Comparison of ENCODE assay signal across 13 mouse cellular contexts in genomic region chr8:92071305-92072253, GRCm38 (mm10).
DNase-seq lines count a peak whose midpoint lies in the region; ATAC-seq and TF ChIP-seq lines count a peak whose summit lies in the region.
"Had no signal": no experiment of that assay in that cellular context is flagged by ENCODE, and none has a peak within 500 bp of the region (broad histone marks: within the 10 kb centered on the region; RNA-seq: fewer than 3 reads in every experiment).

No protein-coding gene starts in this region.

- TF ChIP-seq CTCF in forebrain, postnatal 0 days (IDR thresholded peaks at IDR 0.05; ENCODE audit: low read depth), result no peak
- TF ChIP-seq CTCF in gastrocnemius, adult 2 months (IDR thresholded peaks at IDR 0.05), result no peak
- TF ChIP-seq CTCF in left cerebral cortex, adult 2 months (IDR thresholded peaks at IDR 0.05), result no peak

- H3K4me2 ChIP-seq in forebrain, postnatal 0 days (ENCODE audit: low read depth), result no peak overlapping the region
- no peak overlapping the region for H3K4me2 ChIP-seq in midbrain, embryonic 15.5 days
- H3K4me2 ChIP-seq: heart, embryonic 15.5 days; intestine, embryonic 15.5 days; stomach, embryonic 15.5 days had no signal

- peaks cover 3 to 11% of the 10 kb centered on the region in 2 experiments; a peak in 2 of 4 replicates for H3K4me1 ChIP-seq in ES-E14 (ENCODE audit: control insufficient read depth in 2 of 2, insufficient read depth in 2 of 2, low read length in 2 of 2, poor library complexity in 1 of 2)
- 0 out of 2 replicates have a peak, but pooled peaks cover 4% of the 10 kb centered on the region for H3K4me1 ChIP-seq in forebrain, postnatal 0 days (ENCODE audit: insufficient read depth)
- H3K4me1 ChIP-seq in midbrain, embryonic 15.5 days, result peaks cover 23% of the 10 kb centered on the region
- H3K4me1 ChIP-seq: heart, embryonic 15.5 days; intestine, embryonic 15.5 days; stomach, embryonic 15.5 days had no signal

- DNase-seq in ES-E14 (ENCODE audit: low read depth, low spot score), result no peak
- peak; percentile 27 for DNase-seq in embryo, embryonic 10 days (ENCODE audit: low spot score)
- DNase-seq in forebrain, postnatal 0 days, result peak; percentile 38
- no peak for DNase-seq in gastrocnemius, adult 2 months
- no peak for DNase-seq in frontal cortex, postnatal 14 days (ENCODE audit: low spot score in 2 of 2)
- DNase-seq in left cerebral cortex, adult 2 months (ENCODE audit: extremely low spot score in 1 of 2, low spot score in 2 of 2), result no peak
- DNase-seq: cerebellum, adult 9-11 months; lung, postnatal 4 days had no signal

- H3K9me3 ChIP-seq in ES-E14 (ENCODE audit: control insufficient read depth, insufficient read depth, low read depth, low read length), result no peaks in the 10 kb centered on the region
- H3K9me3 ChIP-seq in forebrain, postnatal 0 days (ENCODE audit: low read length), result no peaks in the 10 kb centered on the region
- no peaks in the 10 kb centered on the region for H3K9me3 ChIP-seq in midbrain, embryonic 15.5 days
- H3K9me3 ChIP-seq: heart, embryonic 15.5 days; intestine, embryonic 15.5 days; limb, embryonic 10.5 days; stomach, embryonic 15.5 days had no signal

- H3K27me3 ChIP-seq in forebrain, postnatal 0 days (ENCODE audit: insufficient read depth, low read length), result peaks cover 72% of the 10 kb centered on the region
- peaks cover 12% of the 10 kb centered on the region for H3K27me3 ChIP-seq in midbrain, embryonic 15.5 days (replicated peaks)
- H3K27me3 ChIP-seq: intestine, embryonic 15.5 days had no signal

- no peak overlapping the region for H3K9ac ChIP-seq in ES-E14 (ENCODE audit: insufficient read depth, low read depth, low read length, poor library complexity, severe bottlenecking)
- no peak overlapping the region for H3K9ac ChIP-seq in forebrain, postnatal 0 days
- no peak overlapping the region for H3K9ac ChIP-seq in midbrain, embryonic 15.5 days
- H3K9ac ChIP-seq: heart, embryonic 15.5 days; intestine, embryonic 15.5 days; stomach, embryonic 15.5 days had no signal

- intact Hi-C loops in gastrocnemius, adult 2 months (cut with DNase I), result no loop called here
- intact Hi-C loops in left cerebral cortex, adult 2 months (cut with DNase I), result no loop called here

- H3K27ac ChIP-seq in ES-E14 (ENCODE audit: insufficient read depth, low read depth, low read length, poor library complexity, severe bottlenecking), result no peak overlapping the region
- no peak overlapping the region for H3K27ac ChIP-seq in forebrain, postnatal 0 days (ENCODE audit: low read depth, low read length)
- H3K27ac ChIP-seq in midbrain, embryonic 15.5 days, result peak overlapping the region; percentile 46; the same call in 1 of the 2 replicates
- H3K27ac ChIP-seq in gastrocnemius, adult 2 months, result no peak overlapping the region
- H3K27ac ChIP-seq in left cerebral cortex, adult 2 months, result no peak overlapping the region
- H3K27ac ChIP-seq: heart, embryonic 15.5 days; intestine, embryonic 15.5 days; limb, embryonic 10.5 days; stomach, embryonic 15.5 days had no signal

- in situ Hi-C loops in ES-E14 (cut with MboI; ENCODE audit: low sequenced_read_pairs in 2 of 2, unreplicated experiment in 2 of 2), result no loop called here

- WGBS in forebrain, postnatal 0 days, result 13% methylated on average over 21 of the region's 21 CpGs
- WGBS in midbrain, embryonic 15.5 days, result 18% methylated on average over 21 of the region's 21 CpGs

- no peak overlapping the region for H3K4me3 ChIP-seq in ES-E14 (ENCODE audit: insufficient read depth in 1 of 2, low read depth in 1 of 2, low read length in 2 of 2, poor library complexity in 1 of 2, severe bottlenecking in 1 of 2)
- H3K4me3 ChIP-seq in forebrain, postnatal 0 days (ENCODE audit: low read depth, low read length), result no peak overlapping the region
- H3K4me3 ChIP-seq in midbrain, embryonic 15.5 days, result no peak overlapping the region
- H3K4me3 ChIP-seq in gastrocnemius, adult 2 months, result no peak overlapping the region
- no peak overlapping the region for H3K4me3 ChIP-seq in left cerebral cortex, adult 2 months
- H3K4me3 ChIP-seq: heart, embryonic 15.5 days; intestine, embryonic 15.5 days; limb, embryonic 10.5 days; stomach, embryonic 15.5 days had no signal

- no peaks in the 10 kb centered on the region for H3K36me3 ChIP-seq in ES-E14 (ENCODE audit: control insufficient read depth, insufficient read depth, low read length, poor library complexity, severe bottlenecking)
- no peaks in the 10 kb centered on the region for H3K36me3 ChIP-seq in forebrain, postnatal 0 days (ENCODE audit: insufficient read depth)
- no peaks in the 10 kb centered on the region for H3K36me3 ChIP-seq in midbrain, embryonic 15.5 days (replicated peaks)
- H3K36me3 ChIP-seq: heart, embryonic 15.5 days; intestine, embryonic 15.5 days; limb, embryonic 10.5 days; stomach, embryonic 15.5 days had no signal

- peak; percentile 43; the same call in 1 of the 2 replicates for ATAC-seq in forebrain, postnatal 0 days
- ATAC-seq in midbrain, embryonic 15.5 days (replicated peaks), result peak; percentile 56; the same call in 1 of the 2 replicates
- ATAC-seq: intestine, embryonic 15.5 days had no signal

TF ChIP-seq in ES-E14, 5 proteins besides CTCF, POLR2A, EP300 and RAD21:
- TF ChIP-seq ZNF384 (IDR thresholded peaks at IDR 0.05; ENCODE audit: low read depth, low read length) (peak; percentile 79), CHD2 (IDR thresholded peaks at IDR 0.05; ENCODE audit: low read depth, low read length) (no peak)

Comparison
In these comparisons a context has a peak if more than half of its experiments do, and no peak if none do; other contexts are left out.
1. DNase-seq: peak in embryo, embryonic 10 days (single experiment) and forebrain, postnatal 0 days (single experiment); none in ES-E14 (single experiment), gastrocnemius, adult 2 months (single experiment), frontal cortex, postnatal 14 days (0 of 2) and left cerebral cortex, adult 2 months (0 of 2).